Comparison of ENCODE assay signal across 8 mouse cellular contexts in the genomic region with DNA sequence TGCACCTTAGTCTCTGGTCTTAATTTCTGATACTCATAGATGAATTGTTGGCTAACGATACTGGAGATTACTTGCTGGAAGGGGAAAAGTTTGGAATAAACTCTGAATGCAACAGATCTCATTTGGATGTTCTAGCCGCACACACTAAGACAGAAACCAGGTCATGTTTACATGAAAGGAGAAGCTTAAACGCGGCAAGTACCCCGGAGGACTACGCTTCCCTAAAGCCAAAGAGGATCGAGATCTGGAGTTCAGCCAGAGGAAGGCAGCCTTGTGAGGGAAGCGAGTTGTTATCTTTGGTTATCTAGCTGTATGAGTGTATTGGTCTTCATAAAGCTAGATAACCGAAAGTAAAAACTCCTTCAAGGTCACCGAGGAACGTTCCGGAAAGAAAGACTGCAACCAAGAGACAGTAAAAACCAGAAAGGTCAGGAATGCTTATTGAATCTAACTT.
DNase-seq lines count a peak whose midpoint lies in the region; ATAC-seq and TF ChIP-seq lines count a peak whose summit lies in the region.

No protein-coding gene starts in this region.

- H3ac ChIP-seq in myocyte (ENCODE audit: control insufficient read depth, insufficient read length), result no peak overlapping the region

- ATAC-seq in lung, embryonic 14.5 days (ENCODE audit: insufficient read depth), result no peak
- peak; percentile 46 for ATAC-seq in inflammation-experienced regulatory T-cells, adult 6 months

- no peak for DNase-seq in lung, embryonic 14.5 days
- DNase-seq in lung, postnatal 25 days (ENCODE audit: low spot score), result no peak
- DNase-seq in embryo, embryonic 10 days (ENCODE audit: low spot score), result peak; percentile 14
- no peak for DNase-seq in frontal cortex, postnatal 14 days (ENCODE audit: low spot score in 2 of 2)
- no peak for DNase-seq in layer of hippocampus, adult 9-10 months (ENCODE audit: low spot score)
- no peak for DNase-seq in adrenal gland, adult (ENCODE audit: inconsistent age in 2 of 2, low spot score in 1 of 2)

- H3K9me3 ChIP-seq in lung, embryonic 14.5 days (ENCODE audit: low read depth, low read length), result no peaks in the 10 kb centered on the region

- peak overlapping the region; percentile 43 for H3K4me2 ChIP-seq in lung, embryonic 14.5 days
- H3K4me2 ChIP-seq in myocyte (ENCODE audit: low read depth), result peak overlapping the region; percentile 44

- TF ChIP-seq POLR2A in myocyte (IDR thresholded peaks at IDR 0.05; ENCODE audit: insufficient read length, low read depth), result no peak

- H3K27me3 ChIP-seq in lung, embryonic 14.5 days (ENCODE audit: insufficient read depth, low read length), result peaks cover 72% of the 10 kb centered on the region
- H3K27me3 ChIP-seq in myocyte (ENCODE audit: control insufficient read depth, insufficient read depth, insufficient read length), result no peaks in the 10 kb centered on the region

- no peak overlapping the region for H3K9ac ChIP-seq in lung, embryonic 14.5 days

- peak overlapping the region; percentile 15; the same call in 1 of the 2 replicates for H3K4me3 ChIP-seq in lung, embryonic 14.5 days (ENCODE audit: low read depth, low read length)
- H3K4me3 ChIP-seq in myocyte, result no peak overlapping the region

- no peaks in the 10 kb centered on the region for H3K79me2 ChIP-seq in myocyte (ENCODE audit: control insufficient read depth, insufficient read depth)

- 5% methylated on average over 12 of the region's 12 CpGs for WGBS in lung, embryonic 14.5 days

- H3K27ac ChIP-seq in lung, embryonic 14.5 days (ENCODE audit: low read depth), result no peak overlapping the region

- H3K4me1 ChIP-seq in lung, embryonic 14.5 days (ENCODE audit: insufficient read depth), result no peaks in the 10 kb centered on the region

- TF ChIP-seq CTCF in lung, embryonic 14.5 days (IDR thresholded peaks at IDR 0.05; ENCODE audit: low read depth), result no peak

- H3K36me3 ChIP-seq in lung, embryonic 14.5 days (ENCODE audit: insufficient read depth), result no peaks in the 10 kb centered on the region
- no peaks in the 10 kb centered on the region for H3K36me3 ChIP-seq in myocyte (ENCODE audit: control insufficient read depth, insufficient read depth)

TF ChIP-seq in myocyte, 11 proteins besides CTCF, POLR2A, EP300 and RAD21:
- TF ChIP-seq MYOD1 (IDR thresholded peaks at IDR 0.05; ENCODE audit: control insufficient read depth in 1 of 3, insufficient read length in 2 of 3, low read depth in 2 of 3), result no peak
- no peak for TF ChIP-seq E2F4 (IDR thresholded peaks at IDR 0.05; ENCODE audit: insufficient read depth)
- TF ChIP-seq POLR2AphosphoS2 (IDR thresholded peaks at IDR 0.05; ENCODE audit: insufficient read length, low read depth), result no peak
- no peak for TF ChIP-seq CEBPB (IDR thresholded peaks at IDR 0.05; ENCODE audit: insufficient read depth, poor library complexity, severe bottlenecking)
- no peak for TF ChIP-seq USF1 (IDR thresholded peaks at IDR 0.05; ENCODE audit: low read depth)
- TF ChIP-seq SRF (IDR thresholded peaks at IDR 0.05; ENCODE audit: control insufficient read depth, insufficient read length, low read depth), result no peak
- TF ChIP-seq TCF3 (IDR thresholded peaks at IDR 0.05; ENCODE audit: insufficient read length, low read depth), result no peak
- TF ChIP-seq MAX (IDR thresholded peaks at IDR 0.05; ENCODE audit: low read depth), result no peak
- TF ChIP-seq TCF12 (IDR thresholded peaks at IDR 0.05; ENCODE audit: insufficient read depth, poor library complexity, severe bottlenecking), result no peak
- no peak for TF ChIP-seq REST (IDR thresholded peaks at IDR 0.05; ENCODE audit: insufficient read depth, insufficient read length)
- no peak for TF ChIP-seq MYOG (IDR thresholded peaks at IDR 0.05; ENCODE audit: control insufficient read depth in 1 of 3, insufficient read depth in 1 of 3, insufficient read length in 2 of 3, low read depth in 2 of 3)
